ENCODE assay signal across 31 mouse cellular contexts in genomic region chrX:147443386-147443785, GRCm38 (mm10). TPM values are rescaled to one million over a fixed set of nuclear protein-coding genes. Genes with fewer than 3 reads are reported as not detected.
"Had no signal": no experiment of that assay in that cellular context is flagged by ENCODE, and none has a peak within 500 bp of the region (broad histone marks: within the 10 kb centered on the region; RNA-seq: fewer than 3 reads in every experiment).

No protein-coding gene starts in this region.

- ATAC-seq: intestine, postnatal 0 days; liver, postnatal 0 days had no signal

- H3K9me3 ChIP-seq: limb, embryonic 12.5 days; limb, embryonic 15.5 days; lung, embryonic 15.5 days had no signal

- H3K4me2 ChIP-seq: limb, embryonic 12.5 days; limb, embryonic 15.5 days; liver, embryonic 11.5 days; lung, embryonic 15.5 days; midbrain, embryonic 11.5 days had no signal

- H3K9ac ChIP-seq: limb, embryonic 12.5 days; limb, embryonic 15.5 days; liver, embryonic 14.5 days; liver, postnatal 0 days; lung, embryonic 15.5 days had no signal

- H3K27ac ChIP-seq: left cerebral cortex, adult 2 months; limb, embryonic 12.5 days; limb, embryonic 15.5 days; liver, embryonic 14.5 days; lung, embryonic 15.5 days had no signal

- H3K36me3 ChIP-seq: limb, embryonic 12.5 days; limb, embryonic 15.5 days; lung, embryonic 15.5 days had no signal

- H3K27me3 ChIP-seq: limb, embryonic 12.5 days; limb, embryonic 15.5 days; lung, embryonic 15.5 days had no signal

- DNase-seq: layer of hippocampus, postnatal 36 days; liver, postnatal 0 days; lung, postnatal 14 days; lung, postnatal 4 days; midbrain, embryonic 14.5 days; thymus, adult 18-20 months; thymus, postnatal 36 days had no signal

- H3K4me3 ChIP-seq: left cerebral cortex, adult 2 months; limb, embryonic 12.5 days; limb, embryonic 15.5 days; lung, embryonic 15.5 days had no signal

- H3K4me1 ChIP-seq: limb, embryonic 12.5 days; limb, embryonic 15.5 days; lung, embryonic 15.5 days had no signal

RNA-seq across cellular contexts. Expression of gene Vmn1r239-ps, which starts 10.1 kb away (rescaled TPM):
- total RNA-seq: layer of hippocampus, adult 8-10 months; layer of hippocampus, postnatal 10 days; layer of hippocampus, postnatal 36 days; left cerebral cortex, adult 2 months; left cerebral cortex, postnatal 10 days; left cerebral cortex, postnatal 36 days; megakaryocyte progenitor cell, adult 5-6 weeks; megakaryocyte-erythroid progenitor cell, adult 5-6 weeks; midbrain, postnatal 0 days had no signal
- polyA plus RNA-seq: intestine, embryonic 14.5 days; intestine, postnatal 0 days; large intestine, adult 2 months; limb, embryonic 12.5 days; limb, embryonic 15.5 days; liver, embryonic 11.5 days; liver, embryonic 14.5 days; liver, postnatal 0 days; lung, embryonic 15.5 days; midbrain, embryonic 11.5 days; midbrain, embryonic 14.5 days; midbrain, postnatal 0 days; neural tube, embryonic 11.5 days; neural tube, embryonic 14.5 days; small intestine, adult 2 months; spleen, adult 2 months; stomach, embryonic 16.5 days; testis, adult 2 months; urinary bladder, adult 2 months had no signal

RNA-seq across cellular contexts. Expression of gene Il13ra2, which starts 14.4 kb away (rescaled TPM):
- total RNA-seq: megakaryocyte progenitor cell, adult 5-6 weeks; megakaryocyte-erythroid progenitor cell, adult 5-6 weeks had no signal
- polyA plus RNA-seq: intestine, embryonic 14.5 days; intestine, postnatal 0 days; large intestine, adult 2 months; limb, embryonic 12.5 days; liver, embryonic 14.5 days; liver, postnatal 0 days; lung, embryonic 15.5 days; midbrain, embryonic 14.5 days; neural tube, embryonic 11.5 days; neural tube, embryonic 14.5 days; small intestine, adult 2 months; testis, adult 2 months had no signal
